Mouse (Mus musculus) kidney, embryonic 14.5 days (tissue): ENCODE measurements around the gene Tmem266. TPM values are rescaled to one million over a fixed set of nuclear protein-coding genes. Genes with fewer than 3 reads are reported as not detected.

Source experiments
- ATAC-seq: fragments of 200-750 bp; cut with Nextera tagmentation; 2 replicates; pipeline ENCODE4 v1.8.0; 2017; ENCODE audit warnings: moderate number of reproducible peaks, mild to moderate bottlenecking, moderate TSS enrichment, moderate library complexity; ENCODE audit not compliant: low FRiP score, low TSS enrichment
- H3K27ac ChIP-seq: fragments of 300-500 bp; sonication (generic); 2 replicates; pipeline ENCODE4 v1.5.1; 2014; ENCODE audit warnings: low read depth, mild to moderate bottlenecking, low read length, moderate library complexity, mixed read lengths
- H3K27me3 ChIP-seq: fragments of 300-500 bp; sonication (generic); 2 replicates; pipeline ENCODE4 v1.6.1; 2014; ENCODE audit warnings: mild to moderate bottlenecking, low read length; ENCODE audit not compliant: control insufficient read depth, insufficient read depth
- H3K36me3 ChIP-seq: fragments of 300-500 bp; sonication (generic); 2 replicates; pipeline ENCODE4 v1.6.1; 2014; ENCODE audit warnings: low read length, mixed read lengths; ENCODE audit not compliant: control insufficient read depth, insufficient read depth
- H3K4me1 ChIP-seq: fragments of 300-500 bp; sonication (generic); 2 replicates; pipeline ENCODE4 v1.6.1; 2014; ENCODE audit warnings: low read length, mixed read lengths; ENCODE audit not compliant: control insufficient read depth, insufficient read depth
- H3K4me2 ChIP-seq: fragments of 300-500 bp; sonication (generic); replicated peaks from 2 replicates; pipeline ENCODE4 v1.6.1; 2014; ENCODE audit warnings: low read depth, mild to moderate bottlenecking, low read length
- H3K4me3 ChIP-seq: fragments of 300-500 bp; sonication (generic); 2 replicates; pipeline ENCODE4 v1.5.1; 2014; ENCODE audit warnings: mild to moderate bottlenecking, low read length
- H3K9ac ChIP-seq: fragments of 300-500 bp; sonication (generic); 2 replicates; pipeline ENCODE4 v1.6.1; 2014; ENCODE audit warnings: low read depth, mild to moderate bottlenecking, low read length, moderate library complexity
- H3K9me3 ChIP-seq: fragments of 300-500 bp; sonication (generic); 2 replicates; pipeline ENCODE4 v1.6.1; 2016; ENCODE audit warnings: low read length; ENCODE audit not compliant: control insufficient read depth
- WGBS: fragments of 180-500 bp; shearing (Covaris S2); extraction: QIAGEN DNeasy Blood & Tissue Kit; methylation state at CpG from one replicate; pipeline ENCODE4 v1.1.7; 2014; 5-methylcytosine and 5-hydroxymethylcytosine counted together
- polyA plus RNA-seq: library from polyadenylated mRNA; unstranded; fragments of >200 nt; fragmentation: Nextera tagmentation; extraction: Ambion mirVana; gene quantifications from 2 replicates; pipeline ENCODE4 v1.2.1, GENCODE M21; 2014

Gene Tmem266
- polyA plus RNA-seq, 1 experiment from 2014 or later = 0.09 TPM

DNA sequence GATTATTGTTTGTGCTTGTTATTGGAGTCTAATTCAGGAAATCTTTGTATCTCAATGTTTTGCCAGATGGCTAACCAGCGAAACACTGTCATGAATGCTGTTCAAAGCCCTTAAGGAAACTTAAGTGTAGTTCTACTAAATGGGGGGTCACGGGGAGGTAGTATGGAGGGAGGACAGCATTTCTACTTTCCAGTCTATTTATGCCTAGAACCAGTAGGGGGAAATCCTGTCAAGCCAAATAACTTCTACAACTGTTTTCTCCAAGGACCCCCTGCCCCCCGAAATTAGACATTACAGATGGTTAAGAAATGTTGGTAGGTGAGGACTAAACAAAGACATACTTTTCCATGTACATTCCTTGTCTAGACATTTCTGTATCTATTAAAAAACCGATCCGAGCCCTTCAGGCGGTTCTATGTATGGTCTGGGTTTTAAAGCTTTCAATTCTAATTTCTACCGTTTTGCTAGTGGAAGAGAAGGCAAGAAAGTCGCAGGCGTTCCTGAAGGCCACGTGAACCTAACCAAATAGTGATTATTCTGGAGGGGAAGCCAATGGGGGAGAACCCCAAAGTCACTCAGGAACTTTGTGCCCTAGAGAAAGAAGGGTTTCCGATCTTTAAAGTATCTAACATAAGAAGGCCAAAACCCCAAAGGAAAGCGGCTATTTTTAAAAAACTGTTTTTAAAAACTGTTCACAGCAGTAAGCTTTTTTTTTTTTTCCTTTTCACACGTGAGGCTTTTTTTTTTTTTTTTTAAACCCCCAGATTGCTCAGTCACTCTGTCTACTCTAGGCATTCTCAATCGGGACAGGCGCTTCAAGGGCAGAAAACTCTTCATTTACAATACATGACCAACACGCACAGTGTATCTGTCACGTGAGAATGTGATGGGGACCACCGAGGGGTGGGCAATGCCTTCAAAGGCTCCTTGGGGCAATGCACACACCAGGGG lies 874 bp upstream of the Tmem266 start:
- Histone ChIP-seq H3K36me3 (no peaks in the 10 kb centered on the region), H3K4me2 (peak overlapping the region; percentile 81), H3K4me1 (no peaks in the 10 kb centered on the region), H3K27me3 (peaks cover 69% of the 10 kb centered on the region), H3K9me3 (no peaks in the 10 kb centered on the region), H3K9ac (peak overlapping the region; percentile 19; the same call in 1 of the 2 replicates), H3K27ac (no peak overlapping the region), H3K4me3 (peak overlapping the region; percentile 49)
- 17% methylated on average over 18 of the region's 18 CpGs for WGBS
- ATAC-seq = no peak

DNA sequence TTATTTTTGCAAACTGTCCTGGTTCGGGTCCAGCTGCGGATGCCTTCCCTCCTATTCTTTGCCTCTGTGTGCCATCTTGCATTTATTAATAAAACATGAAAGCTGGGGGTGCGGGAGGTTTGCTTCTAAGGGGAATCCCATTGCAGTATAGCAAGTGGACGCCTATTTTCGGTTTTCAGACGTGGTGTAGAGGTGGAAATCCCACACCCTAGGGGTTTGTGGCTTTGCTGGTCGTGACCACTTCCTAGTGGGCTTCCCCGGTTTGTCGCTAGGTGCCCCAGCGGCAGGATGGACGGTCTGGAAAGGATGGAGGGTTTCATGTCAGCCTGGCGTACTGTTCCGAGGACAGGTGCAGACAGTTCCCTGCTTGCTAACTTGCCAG lies 512 bp downstream of the Tmem266 start:
- Histone ChIP-seq H3K4me1 (no peaks in the 10 kb centered on the region), H3K27ac (no peak overlapping the region), H3K36me3 (no peaks in the 10 kb centered on the region), H3K27me3 (peaks cover 73% of the 10 kb centered on the region), H3K9ac (peak overlapping the region; percentile 19), H3K9me3 (no peaks in the 10 kb centered on the region), H3K4me3 (peak overlapping the region; percentile 49), H3K4me2 (peak overlapping the region; percentile 81)
- WGBS = 0% methylated on average over 13 of the region's 13 CpGs
- ATAC-seq = peak; percentile 29; the same call in 1 of the 2 replicates

GRCm38 (mm10) chr9:55328151-55328918 lies 1.6 kb downstream of the Tmem266 start:
- no peak overlapping the region for H3K9ac ChIP-seq
- peaks cover 67% of the 10 kb centered on the region for H3K27me3 ChIP-seq
- no peak for ATAC-seq
- WGBS = 24% methylated on average over 14 of the region's 14 CpGs
- H3K4me1 ChIP-seq = no peaks in the 10 kb centered on the region
- no peak overlapping the region for H3K27ac ChIP-seq
- no peaks in the 10 kb centered on the region for H3K36me3 ChIP-seq
- no peaks in the 10 kb centered on the region for H3K9me3 ChIP-seq
- H3K4me2 ChIP-seq = no peak overlapping the region
- no peak overlapping the region for H3K4me3 ChIP-seq

DNA sequence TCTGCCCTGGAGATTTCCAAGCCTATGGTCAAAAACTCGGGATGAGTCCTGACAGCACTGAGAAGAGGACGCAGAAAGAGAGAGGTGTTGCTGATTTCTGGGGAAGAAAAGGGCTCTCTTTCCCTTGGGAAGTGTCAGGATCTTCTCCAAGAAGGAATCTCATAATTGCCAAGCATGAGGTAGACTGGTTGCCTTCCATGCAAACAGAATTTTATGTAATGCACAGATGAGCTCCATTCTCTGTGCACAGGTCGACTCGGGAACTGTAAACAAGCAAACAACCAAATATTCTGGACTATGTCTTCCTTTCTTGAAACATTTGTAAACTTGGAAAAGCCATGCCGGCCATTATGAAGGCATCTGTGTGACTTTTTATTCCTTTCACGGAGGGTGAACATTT lies 2.7 kb downstream of the Tmem266 start:
- H3K27ac ChIP-seq = no peak overlapping the region
- H3K4me1 ChIP-seq = no peaks in the 10 kb centered on the region
- no peaks in the 10 kb centered on the region for H3K9me3 ChIP-seq
- H3K27me3 ChIP-seq = peaks cover 58% of the 10 kb centered on the region
- 78% methylated on average over 6 of the region's 6 CpGs for WGBS
- no peak for ATAC-seq
- no peaks in the 10 kb centered on the region for H3K36me3 ChIP-seq
- no peak overlapping the region for H3K4me2 ChIP-seq
- no peak overlapping the region for H3K9ac ChIP-seq
- H3K4me3 ChIP-seq = no peak overlapping the region

DNA sequence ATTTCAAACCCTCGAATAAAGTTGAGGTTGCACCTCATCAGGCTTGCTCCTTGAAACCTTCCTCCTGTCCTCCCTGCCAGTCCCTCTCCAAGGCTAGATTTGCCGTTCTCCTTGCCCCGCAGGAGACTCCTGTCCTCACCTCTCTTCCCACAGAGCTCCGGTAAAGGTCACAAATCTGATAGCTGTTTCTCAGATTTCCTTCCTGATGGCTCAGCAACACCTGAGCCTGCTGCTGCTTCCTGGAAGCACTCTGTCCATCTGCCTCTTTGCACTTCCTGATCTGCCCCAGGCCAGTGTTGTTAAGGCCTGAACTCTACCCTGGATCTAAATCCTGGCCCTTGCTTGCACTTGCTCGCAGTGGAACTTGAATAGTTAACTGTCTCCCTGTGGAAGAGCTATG lies 5.8 kb downstream of the Tmem266 start:
- Histone ChIP-seq H3K9me3 (no peaks in the 10 kb centered on the region), H3K4me3 (no peak overlapping the region), H3K4me1 (no peaks in the 10 kb centered on the region), H3K27me3 (peaks cover 41% of the 10 kb centered on the region), H3K27ac (no peak overlapping the region), H3K4me2 (no peak overlapping the region), H3K36me3 (no peaks in the 10 kb centered on the region), H3K9ac (no peak overlapping the region)
- WGBS = 31% methylated on average over 5 of the region's 5 CpGs
- no peak for ATAC-seq

- no peak overlapping the region for H3K4me2 ChIP-seq
- no peak for ATAC-seq
- no peaks in the 10 kb centered on the region for H3K9me3 ChIP-seq
- no peak overlapping the region for H3K27ac ChIP-seq
- H3K4me3 ChIP-seq = no peak overlapping the region
- no peaks in the 10 kb centered on the region for H3K36me3 ChIP-seq
- no peak overlapping the region for H3K9ac ChIP-seq
- H3K4me1 ChIP-seq = no peaks in the 10 kb centered on the region
- 29% methylated on average over 7 of the region's 7 CpGs for WGBS
- H3K27me3 ChIP-seq = peaks cover 36% of the 10 kb centered on the region
These were observed 6.2 kb downstream of the Tmem266 start for GRCm38 (mm10) chr9:55332949-55333348.

GRCm38 (mm10) chr9:55344165-55344564 lies 17.5 kb downstream of the Tmem266 start:
- Histone ChIP-seq H3K4me2 (no peak overlapping the region), H3K36me3 (no peaks in the 10 kb centered on the region), H3K4me3 (no peak overlapping the region), H3K27me3 (no peaks in the 10 kb centered on the region), H3K9ac (no peak overlapping the region), H3K27ac (no peak overlapping the region), H3K9me3 (no peaks in the 10 kb centered on the region), H3K4me1 (no peaks in the 10 kb centered on the region)
- ATAC-seq = no peak
- 79% methylated on average over 7 of the region's 7 CpGs for WGBS

GRCm38 (mm10) chr9:55345332-55345731 lies 18.6 kb downstream of the Tmem266 start:
- H3K4me1 ChIP-seq = no peaks in the 10 kb centered on the region
- no peak overlapping the region for H3K4me2 ChIP-seq
- no peaks in the 10 kb centered on the region for H3K9me3 ChIP-seq
- no peaks in the 10 kb centered on the region for H3K27me3 ChIP-seq
- H3K9ac ChIP-seq = no peak overlapping the region
- ATAC-seq = no peak
- no peak overlapping the region for H3K27ac ChIP-seq
- H3K4me3 ChIP-seq = no peak overlapping the region
- no peaks in the 10 kb centered on the region for H3K36me3 ChIP-seq
- 96% methylated on average over 7 of the region's 7 CpGs for WGBS

- Histone ChIP-seq H3K9ac (no peak overlapping the region), H3K27me3 (peaks cover 5% of the 10 kb centered on the region; the same call in 1 of the 2 replicates), H3K36me3 (no peaks in the 10 kb centered on the region), H3K4me3 (no peak overlapping the region), H3K9me3 (no peaks in the 10 kb centered on the region), H3K4me1 (no peaks in the 10 kb centered on the region), H3K27ac (no peak overlapping the region), H3K4me2 (no peak overlapping the region)
- no peak for ATAC-seq
- 78% methylated on average over 3 of the region's 3 CpGs for WGBS
These were observed 22.0 kb downstream of the Tmem266 start for GRCm38 (mm10) chr9:55348664-55349063.
